Mouse (Mus musculus): Measurements from ENCODE around the gene Zcwpw1.
"Not testable (repeated sequence)": the region's sequence is repeated elsewhere in the genome, so short reads cannot be mapped to it uniquely, and the experiment has no call there.

Zcwpw1 gene

GRCm38 (mm10) chr5:137833500-137833899 lies 45.9 kb downstream of the Zcwpw1 start:
- DNase-seq (ENCODE audit: low spot score in 2 of 2) = no peak

GRCm38 (mm10) chr5:137835966-137836520 lies 48.4 kb downstream of the Zcwpw1 start, which contains the start of gene Pilra:
Gene Pilra (minus strand): TSS chr5:137836281.
- DNase-seq (ENCODE audit: low spot score in 2 of 2) = not testable (repeated sequence)

- no peak for DNase-seq (ENCODE audit: low spot score in 2 of 2)
These were observed 49.0 kb downstream of the Zcwpw1 start for GRCm38 (mm10) chr5:137836611-137837010.

GRCm38 (mm10) chr5:137837110-137837509 lies 49.5 kb downstream of the Zcwpw1 start:
- not testable (repeated sequence) for DNase-seq (ENCODE audit: low spot score in 2 of 2)

- DNase-seq (ENCODE audit: low spot score in 2 of 2) = not testable (repeated sequence)
These were observed 62.7 kb downstream of the Zcwpw1 start for GRCm38 (mm10) chr5:137850313-137850712.

GRCm38 (mm10) chr5:137854907-137855306 lies 67.3 kb downstream of the Zcwpw1 start:
- DNase-seq (ENCODE audit: low spot score in 2 of 2) = not testable (repeated sequence)

GRCm38 (mm10) chr5:137856870-137857269 lies 69.3 kb downstream of the Zcwpw1 start:
- not testable (repeated sequence) for DNase-seq (ENCODE audit: low spot score in 2 of 2)

- not testable (repeated sequence) for DNase-seq (ENCODE audit: low spot score in 2 of 2)
These were observed 70.5 kb downstream of the Zcwpw1 start, which contains the start of gene Pilrb1 for GRCm38 (mm10) chr5:137857960-137858710. Gene Pilrb1 (minus strand): TSS chr5:137858106.

GRCm38 (mm10) chr5:137864008-137864407 lies 76.4 kb downstream of the Zcwpw1 start:
- not testable (repeated sequence) for DNase-seq (ENCODE audit: low spot score in 2 of 2)

- DNase-seq (ENCODE audit: low spot score in 2 of 2) = not testable (repeated sequence)
These were observed 81.0 kb downstream of the Zcwpw1 start for GRCm38 (mm10) chr5:137868600-137868999.

- not testable (repeated sequence) for DNase-seq (ENCODE audit: low spot score in 2 of 2)
These were observed 84.2 kb downstream of the Zcwpw1 start, which contains the start of gene Pilrb2 for GRCm38 (mm10) chr5:137871644-137872380. Gene Pilrb2 (minus strand): TSS chr5:137871815.

Measured in spleen, postnatal 10 days (tissue).